Mouse (Mus musculus): Measurements from ENCODE around the gene Kcnq2. TPM values are rescaled to one million over a fixed set of nuclear protein-coding genes. Genes with fewer than 3 reads are reported as not detected.

The Kcnq2 gene
- total and polyA plus RNA-seq, 3 experiments = 0.04 TPM; not detected in 2

- in situ Hi-C loops (cut with MboI; ENCODE audit: low pct_ligation_motif_present, low pct_unique_long_range_greater_than_20kb, low sequenced_read_pairs) = no loop called here
These were observed 9.2 kb downstream of the Kcnq2 start for GRCm38 (mm10) chr2:181125726-181126455.

GRCm38 (mm10) chr2:181122642-181123041 lies 12.5 kb downstream of the Kcnq2 start:
- no peaks in the 10 kb centered on the region for H3K36me3 ChIP-seq (replicated peaks in 1 of 2; ENCODE audit: control insufficient read depth in 1 of 2, insufficient read depth in 1 of 2, low read length in 1 of 2)
- H3K9ac ChIP-seq (ENCODE audit: insufficient read depth, low read depth) = no peak overlapping the region
- H3K9me3 ChIP-seq (replicated peaks; ENCODE audit: low read length) = no peaks in the 10 kb centered on the region
- peaks cover 98% of the 10 kb centered on the region for H3K27me3 ChIP-seq (replicated peaks)
- H3K79me2 ChIP-seq (replicated peaks; ENCODE audit: control insufficient read depth, extremely low read depth, insufficient read depth, poor library complexity, severe bottlenecking) = no peaks in the 10 kb centered on the region
- in situ Hi-C loops (cut with MboI; ENCODE audit: low pct_ligation_motif_present, low pct_unique_long_range_greater_than_20kb, low sequenced_read_pairs) (no loop called here), dilution Hi-C loops (cut with MboI; ENCODE audit: extremely low pct_ligation_motif_present, extremely low pct_unique_long_range_greater_than_20kb, low sequenced_read_pairs) (no loop called here)
- no peak overlapping the region for H3K27ac ChIP-seq (ENCODE audit: insufficient read depth, low read depth)
- TF ChIP-seq MAZ (IDR thresholded peaks at IDR 0.05; ENCODE audit: low read depth, low read length) (no peak), MAFK (IDR thresholded peaks at IDR 0.05; ENCODE audit: insufficient replicate concordance, low read length) (peak; percentile 74)
- DNase-seq (ENCODE audit: extremely low read depth) = no peak
- H3K4me2 ChIP-seq (ENCODE audit: insufficient read depth, low read depth, poor library complexity, severe bottlenecking) = no peak overlapping the region
- no peak overlapping the region for H3K4me3 ChIP-seq (replicated peaks in 1 of 3; ENCODE audit: low read depth in 2 of 3, low read length in 2 of 3, poor library complexity in 1 of 3)
- H3K4me1 ChIP-seq (ENCODE audit: control insufficient read depth in 1 of 2, insufficient read depth in 2 of 2) = no peaks in the 10 kb centered on the region

More at GRCm38 (mm10) chr2:181125726-181126455, 9.2 kb downstream of the Kcnq2 start:
- Histone ChIP-seq H3K27me3 (replicated peaks) (peaks cover 95% of the 10 kb centered on the region), H3K36me3 (replicated peaks in 1 of 2; ENCODE audit: control insufficient read depth in 1 of 2, insufficient read depth in 1 of 2, low read length in 1 of 2) (no peaks in the 10 kb centered on the region), H3K4me2 (ENCODE audit: insufficient read depth, low read depth, poor library complexity, severe bottlenecking) (no peak overlapping the region), H3K79me2 (replicated peaks; ENCODE audit: control insufficient read depth, extremely low read depth, insufficient read depth, poor library complexity, severe bottlenecking) (no peaks in the 10 kb centered on the region), H3K27ac (ENCODE audit: insufficient read depth, low read depth) (no peak overlapping the region), H3K9me3 (replicated peaks; ENCODE audit: low read length) (no peaks in the 10 kb centered on the region), H3K4me1 (ENCODE audit: control insufficient read depth in 1 of 2, insufficient read depth in 2 of 2) (no peaks in the 10 kb centered on the region), H3K9ac (ENCODE audit: insufficient read depth, low read depth) (no peak overlapping the region), H3K4me3 (replicated peaks in 1 of 3; ENCODE audit: low read depth in 2 of 3, low read length in 2 of 3, poor library complexity in 1 of 3) (no peak overlapping the region)
- no peak for DNase-seq (ENCODE audit: extremely low read depth)
- dilution Hi-C loops (cut with MboI; ENCODE audit: extremely low pct_ligation_motif_present, extremely low pct_unique_long_range_greater_than_20kb, low sequenced_read_pairs) = no loop called here
- no peak for TF ChIP-seq UBTF (IDR thresholded peaks at IDR 0.05; ENCODE audit: low read depth, low read length)
- no peak for TF ChIP-seq USF1 (IDR thresholded peaks at IDR 0.05; ENCODE audit: low read depth, low read length)
- no peak for TF ChIP-seq GABPA (IDR thresholded peaks at IDR 0.05; ENCODE audit: insufficient replicate concordance, low read depth, low read length)
- no peak for TF ChIP-seq ZC3H11A (IDR thresholded peaks at IDR 0.05; ENCODE audit: low read depth, low read length)
- TF ChIP-seq CHD2 (IDR thresholded peaks at IDR 0.05; ENCODE audit: low read length) = no peak
- TF ChIP-seq MYC (IDR thresholded peaks at IDR 0.05; ENCODE audit: low read depth, low read length) = no peak
- TF ChIP-seq USF2 (conservative IDR thresholded peaks at IDR 0.05; ENCODE audit: low read depth, low read length) = no peak
- no peak for TF ChIP-seq ETS1 (conservative IDR thresholded peaks at IDR 0.05; ENCODE audit: low read depth, low read length)
- no peak for TF ChIP-seq JUND (conservative IDR thresholded peaks at IDR 0.05; ENCODE audit: low read depth, low read length)
- TF ChIP-seq TCF12 (IDR thresholded peaks at IDR 0.05; ENCODE audit: low read depth, low read length) = no peak
- TF ChIP-seq NRF1 (IDR thresholded peaks at IDR 0.05; ENCODE audit: low read depth, low read length) = no peak
- no peak for TF ChIP-seq BHLHE40 (IDR thresholded peaks at IDR 0.05; ENCODE audit: low read depth, low read length)
- TF ChIP-seq JUN (IDR thresholded peaks at IDR 0.05; ENCODE audit: insufficient read depth, low read depth, low read length) = no peak

All from CH12.LX (cell line).